Mouse (Mus musculus) CD4-positive, CD25-positive, alpha-beta regulatory T cell, adult 4 months (primary cell): ENCODE data around the gene Ugt1a9. TPM values are rescaled to one million over a fixed set of nuclear protein-coding genes. Genes with fewer than 3 reads are reported as not detected.
"Not testable (repeated sequence)": the region's sequence is repeated elsewhere in the genome, so short reads cannot be mapped to it uniquely, and the experiment has no call there.

Experiments used
- ATAC-seq: one replicate; pipeline ENCODE4 v1.8.0; 2017
- polyA plus RNA-seq, 2 experiments: library from polyadenylated mRNA; unstranded; fragments of 100-300 nt; shearing (Covaris generic); gene quantifications; one replicate each; pipeline ENCODE4 v1.2.1; 2017

The Ugt1a9 gene
- polyA plus RNA-seq, 2 experiments from 2014 or later: not detected

DNA sequence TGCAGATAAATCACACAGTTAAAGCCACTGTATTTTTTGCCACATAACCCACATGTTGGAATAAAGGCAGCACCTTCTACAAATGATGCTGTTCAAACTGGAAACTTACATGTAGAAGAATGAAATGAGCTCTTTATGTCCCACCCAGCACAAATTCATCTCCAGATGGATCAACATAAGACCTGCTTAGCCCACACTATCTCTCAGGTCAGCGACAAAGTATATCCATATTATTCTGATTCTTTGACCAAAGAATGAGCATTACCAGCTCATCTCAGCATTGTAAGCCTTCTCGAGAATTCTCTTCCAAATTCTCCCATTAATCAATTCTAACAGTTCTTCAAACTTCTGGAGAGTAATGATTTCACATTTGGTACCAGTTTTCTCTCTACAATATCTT lies 151.6 kb downstream of the Ugt1a9 start:
- no peak for ATAC-seq

DNA sequence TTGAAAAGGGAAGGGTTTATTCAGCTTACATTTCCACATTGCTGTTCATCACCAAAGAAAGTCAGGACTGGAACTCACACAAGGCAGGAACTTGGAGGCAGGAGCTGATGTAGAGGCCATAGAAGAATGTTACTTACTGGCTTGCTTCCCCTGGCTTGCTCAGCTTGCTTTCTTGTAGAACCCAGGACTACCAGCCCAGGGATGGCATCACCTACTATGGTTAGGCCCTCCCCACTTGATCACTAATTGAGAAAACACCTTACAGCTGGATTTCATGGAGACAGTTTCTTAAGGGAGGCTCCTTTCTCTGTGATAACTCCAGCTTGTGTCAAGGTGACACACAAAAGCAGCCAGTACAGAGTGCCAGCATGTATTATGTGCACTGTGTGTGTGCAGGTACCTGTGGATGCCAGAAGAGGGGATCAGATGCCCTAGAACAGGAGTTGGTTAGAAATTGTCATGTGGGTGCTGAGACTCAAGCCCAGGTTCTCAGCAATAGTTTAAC lies 152.5 kb downstream of the Ugt1a9 start:
- not testable (repeated sequence) for ATAC-seq

DNA sequence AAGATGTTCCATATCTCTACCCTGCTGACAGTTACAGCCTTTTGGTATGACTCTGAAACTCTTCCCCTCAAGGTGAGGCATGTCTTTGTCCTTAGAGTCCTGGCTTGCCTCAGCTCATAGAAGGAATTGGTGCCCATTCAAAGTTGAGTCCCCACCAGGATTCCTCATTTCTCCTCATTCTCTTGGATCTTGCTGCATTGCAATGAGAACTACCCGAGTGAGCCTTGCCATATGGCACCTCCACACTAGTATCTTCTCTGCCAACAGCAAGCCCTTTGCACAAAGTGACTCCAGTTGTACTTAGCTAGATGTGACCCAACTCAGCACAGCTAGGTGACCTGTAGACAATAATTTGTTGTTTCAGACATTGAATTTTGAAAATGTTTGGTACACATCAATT lies 153.0 kb downstream of the Ugt1a9 start:
- no peak for ATAC-seq

DNA sequence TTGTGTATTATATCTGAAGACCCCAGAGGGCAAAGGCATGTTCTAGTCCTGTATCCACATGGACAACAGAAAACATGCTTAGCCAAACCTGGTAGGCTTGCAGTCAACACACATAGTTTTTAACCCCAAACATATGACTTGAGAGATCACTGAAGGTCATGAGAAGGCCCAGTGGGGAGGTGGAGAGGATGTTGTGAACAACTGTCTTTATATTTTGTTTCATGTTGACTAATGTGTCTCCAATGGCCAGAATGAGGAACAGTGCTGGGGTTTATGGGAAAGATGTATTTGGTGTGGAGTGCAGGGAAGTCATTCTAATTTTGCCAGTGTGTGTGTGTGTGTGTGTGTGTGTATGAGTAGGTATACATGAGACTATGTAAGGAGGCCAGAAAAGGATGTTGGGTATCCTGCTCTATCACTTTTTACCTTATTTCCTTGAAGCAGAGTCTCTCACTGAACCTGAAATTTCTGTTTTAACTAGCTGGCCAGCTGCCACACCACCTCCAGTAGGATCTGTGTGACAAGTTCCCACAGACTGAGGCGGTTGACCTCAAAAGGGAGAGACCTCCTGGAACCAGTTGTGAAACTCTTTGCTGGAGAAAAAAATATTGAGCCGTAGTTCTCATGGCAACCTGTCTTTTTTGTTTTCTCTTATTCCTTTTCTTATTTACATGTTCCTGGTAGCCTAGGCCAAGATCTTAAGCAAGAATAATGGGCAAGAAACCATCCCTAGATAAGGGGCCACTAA lies 153.6 kb downstream of the Ugt1a9 start:
- ATAC-seq: no peak

DNA sequence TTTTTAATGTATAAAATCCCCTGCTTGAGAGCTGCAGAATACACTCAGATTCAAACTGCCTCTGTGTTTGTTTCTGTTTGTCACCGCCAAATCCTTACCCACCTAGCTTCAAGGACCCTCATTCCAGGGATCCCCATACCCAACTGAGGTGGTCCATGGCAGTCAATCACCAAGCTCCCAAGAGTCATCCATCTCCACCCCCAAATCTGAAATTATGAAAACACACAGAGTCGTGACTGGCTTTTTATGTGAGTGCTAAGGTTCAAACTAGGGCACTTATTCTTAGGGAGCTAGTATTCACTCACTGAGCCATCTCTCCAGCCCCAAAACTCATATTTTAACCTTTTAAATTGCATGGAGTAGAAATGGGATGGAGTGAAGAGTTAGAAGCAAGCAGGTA lies 154.7 kb downstream of the Ugt1a9 start:
- ATAC-seq: not testable (repeated sequence)

DNA sequence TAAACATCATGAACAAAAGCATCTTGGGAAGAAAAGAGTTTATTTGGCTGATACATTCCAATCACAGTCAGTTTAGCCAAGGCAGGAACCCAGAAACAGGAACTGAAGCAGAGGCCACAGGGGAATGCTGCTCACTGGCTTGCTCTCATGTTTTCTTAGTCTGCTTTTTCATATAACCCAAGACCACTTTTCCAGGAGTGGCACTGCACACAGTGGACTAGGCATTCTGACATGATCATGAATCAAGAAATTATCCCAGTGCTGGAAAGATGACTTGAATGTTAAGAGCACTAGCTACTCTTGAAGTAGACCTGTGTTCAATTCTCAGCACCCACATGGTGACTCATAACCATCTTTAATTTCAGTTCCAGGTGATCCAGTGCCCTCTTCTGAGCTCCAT lies 155.1 kb downstream of the Ugt1a9 start:
- ATAC-seq: no peak

DNA sequence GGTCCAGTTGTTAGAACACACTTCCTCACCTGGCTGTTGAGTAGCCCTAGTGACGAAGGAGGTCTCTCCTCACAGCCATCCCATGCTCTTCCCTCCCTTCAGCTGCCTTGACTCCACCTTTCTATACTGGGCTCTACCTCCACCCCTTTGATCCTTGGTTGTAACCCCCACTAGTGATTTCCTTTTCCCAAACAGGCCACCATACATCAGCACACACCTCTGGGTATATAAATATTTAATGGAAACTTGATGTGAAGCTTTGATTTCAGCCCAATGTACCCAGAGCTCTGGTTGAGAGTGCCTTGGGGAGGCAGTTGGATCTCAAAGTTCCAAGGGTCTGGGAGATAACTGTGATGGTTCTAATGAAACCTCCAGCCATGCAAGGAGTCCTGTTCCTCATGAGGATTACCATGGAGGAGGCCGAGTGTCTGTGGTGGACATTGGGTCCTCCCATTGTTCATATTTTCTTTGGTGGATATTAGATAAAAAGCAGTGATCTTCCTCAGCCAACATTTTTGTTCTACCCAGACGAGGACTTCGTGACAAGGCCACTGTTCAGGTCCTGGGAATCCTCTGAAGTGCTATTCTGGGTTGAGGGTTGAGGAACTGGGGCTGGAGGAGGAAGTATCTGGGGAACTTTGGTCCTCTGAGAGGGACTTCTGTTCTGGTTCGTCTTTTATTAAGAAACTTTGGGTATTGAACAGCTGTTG lies 156.2 kb downstream of the Ugt1a9 start, which contains the start of gene Mroh2a:
Gene Mroh2a (plus strand): TSS at position 317 of the 710 bp plus-strand sequence.
- no peak for ATAC-seq

DNA sequence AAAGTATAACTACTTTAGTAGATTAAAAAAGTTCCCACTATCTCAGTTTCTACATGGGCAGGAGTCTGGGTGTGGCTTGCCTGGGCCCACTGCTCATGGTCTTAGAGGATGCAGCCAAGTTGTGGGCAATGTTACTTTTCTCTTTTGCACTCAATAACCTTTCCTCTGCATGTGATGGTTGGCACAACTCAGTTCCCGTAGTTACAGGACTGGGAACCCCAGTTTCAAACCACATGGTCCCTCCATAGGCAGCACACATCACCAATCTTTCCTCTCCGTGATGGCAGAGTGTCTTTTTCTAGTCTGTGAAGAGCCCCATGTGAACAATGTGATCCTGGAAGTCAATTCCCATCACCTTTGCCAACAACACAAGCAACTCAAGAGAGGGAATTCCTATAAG lies 156.9 kb downstream of the Ugt1a9 start:
- no peak for ATAC-seq

DNA sequence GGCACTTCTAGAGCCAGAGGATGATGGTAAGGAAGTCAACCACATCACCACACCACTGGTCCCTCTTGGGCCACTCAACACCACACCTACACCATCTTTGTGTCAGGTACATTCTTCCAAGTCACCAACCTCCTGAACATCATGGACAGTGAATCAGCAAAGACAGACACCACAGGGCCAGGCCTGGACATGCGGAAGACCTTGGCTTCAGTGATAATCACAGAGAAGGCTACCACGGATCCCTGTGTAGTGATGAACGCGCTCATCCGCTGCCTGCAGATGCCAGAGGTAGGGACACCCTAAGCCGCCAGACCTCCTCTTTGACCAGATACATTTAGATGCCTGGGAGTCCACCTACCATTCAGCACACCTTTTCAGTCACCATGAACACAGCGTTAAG lies 157.5 kb downstream of the Ugt1a9 start:
- no peak for ATAC-seq

DNA sequence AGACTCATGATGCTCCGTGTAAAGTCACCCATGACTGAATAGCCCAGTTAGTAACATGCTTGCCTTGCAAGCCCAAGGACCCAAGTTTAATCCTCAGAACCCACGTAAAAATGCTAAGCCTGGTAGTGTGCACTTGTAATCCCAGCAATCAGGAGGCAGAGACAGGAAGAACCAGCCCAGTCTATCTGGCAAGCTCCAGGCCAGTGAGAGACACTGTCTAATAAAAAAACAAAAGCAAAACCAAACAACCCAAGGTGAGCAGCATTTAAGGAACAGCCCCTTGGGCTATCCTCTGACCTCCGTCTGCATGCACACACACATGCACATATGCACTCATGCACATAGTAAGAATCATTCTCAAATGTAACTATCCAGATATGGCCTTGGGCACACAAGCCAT lies 159.0 kb downstream of the Ugt1a9 start:
- no peak for ATAC-seq

DNA sequence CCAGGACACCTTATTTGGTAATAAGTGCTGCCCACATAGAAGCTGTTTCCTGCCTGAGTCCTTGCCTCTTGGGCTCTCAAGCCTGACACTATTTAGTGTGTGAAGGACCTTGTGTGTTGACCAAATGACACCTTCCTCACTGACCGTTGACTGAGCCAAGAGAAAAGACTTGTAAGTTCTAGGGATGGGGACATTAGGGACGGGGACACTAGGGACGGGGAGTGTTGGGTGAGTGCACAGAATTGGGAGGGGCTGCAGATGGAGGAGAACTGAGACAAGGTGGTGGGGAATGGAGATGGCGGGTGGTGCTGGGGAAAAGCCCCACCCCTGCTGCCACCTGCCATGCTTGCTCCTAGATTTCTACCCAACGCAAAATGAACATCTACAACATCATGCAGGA lies 159.4 kb downstream of the Ugt1a9 start:
- no peak for ATAC-seq

DNA sequence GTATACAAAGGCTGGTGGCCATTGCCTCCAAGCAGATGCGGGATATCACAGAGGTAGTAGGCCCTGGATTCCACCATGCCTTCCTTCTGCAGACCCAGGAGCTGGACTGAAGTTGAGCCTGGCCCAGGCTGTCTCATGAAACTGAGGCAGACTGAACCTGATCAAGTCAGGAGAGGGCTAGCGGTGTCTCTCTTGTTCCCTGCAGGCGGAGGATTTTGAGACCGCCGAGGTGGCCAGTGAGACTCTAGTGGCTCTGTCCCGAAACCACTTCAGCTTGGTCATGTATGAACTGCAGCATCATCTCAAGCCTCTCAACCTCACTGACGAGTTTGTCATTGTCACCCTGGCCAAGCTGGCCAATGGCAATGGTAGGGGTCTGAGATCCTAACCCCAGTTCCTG lies 159.8 kb downstream of the Ugt1a9 start:
- ATAC-seq: no peak

DNA sequence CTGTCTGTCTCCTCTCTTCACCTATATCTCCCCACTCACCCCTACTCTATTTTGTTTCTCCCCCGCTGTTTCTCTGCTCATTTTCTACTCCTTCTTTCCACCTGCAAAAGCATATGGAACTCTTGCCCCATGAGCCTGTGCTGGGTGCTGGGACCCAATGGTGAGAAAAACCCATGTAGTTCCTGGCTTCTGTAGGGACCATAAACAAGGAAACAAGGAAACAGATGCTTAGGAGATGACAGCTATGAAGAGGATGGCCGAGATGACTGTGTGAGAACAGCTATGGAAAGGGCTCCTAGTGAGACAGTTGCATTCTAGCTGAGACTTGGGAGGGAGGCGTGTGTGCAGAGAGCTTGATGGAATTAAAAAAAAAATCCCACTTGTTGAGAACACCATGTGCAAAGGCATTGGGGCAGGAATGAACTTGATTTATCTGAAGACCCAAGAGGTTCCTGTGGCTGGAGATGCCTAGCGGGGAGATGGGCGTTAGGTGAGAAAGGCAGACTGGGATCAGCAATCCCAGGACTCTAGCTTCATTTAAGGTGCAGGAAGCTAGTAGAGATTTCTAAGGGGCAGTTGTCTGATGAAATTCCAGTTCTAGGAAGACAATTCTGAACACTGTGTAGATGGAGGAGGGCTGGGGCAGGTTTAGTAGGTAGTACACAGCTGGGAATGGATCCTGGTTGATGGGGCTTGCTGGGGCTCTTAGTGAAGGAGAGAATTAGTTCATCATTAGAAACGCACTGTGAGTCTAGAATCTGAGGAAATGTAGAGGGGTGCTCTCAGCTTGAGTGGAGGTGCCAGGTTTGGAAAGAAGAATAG lies 160.6 kb downstream of the Ugt1a9 start:
- no peak for ATAC-seq

DNA sequence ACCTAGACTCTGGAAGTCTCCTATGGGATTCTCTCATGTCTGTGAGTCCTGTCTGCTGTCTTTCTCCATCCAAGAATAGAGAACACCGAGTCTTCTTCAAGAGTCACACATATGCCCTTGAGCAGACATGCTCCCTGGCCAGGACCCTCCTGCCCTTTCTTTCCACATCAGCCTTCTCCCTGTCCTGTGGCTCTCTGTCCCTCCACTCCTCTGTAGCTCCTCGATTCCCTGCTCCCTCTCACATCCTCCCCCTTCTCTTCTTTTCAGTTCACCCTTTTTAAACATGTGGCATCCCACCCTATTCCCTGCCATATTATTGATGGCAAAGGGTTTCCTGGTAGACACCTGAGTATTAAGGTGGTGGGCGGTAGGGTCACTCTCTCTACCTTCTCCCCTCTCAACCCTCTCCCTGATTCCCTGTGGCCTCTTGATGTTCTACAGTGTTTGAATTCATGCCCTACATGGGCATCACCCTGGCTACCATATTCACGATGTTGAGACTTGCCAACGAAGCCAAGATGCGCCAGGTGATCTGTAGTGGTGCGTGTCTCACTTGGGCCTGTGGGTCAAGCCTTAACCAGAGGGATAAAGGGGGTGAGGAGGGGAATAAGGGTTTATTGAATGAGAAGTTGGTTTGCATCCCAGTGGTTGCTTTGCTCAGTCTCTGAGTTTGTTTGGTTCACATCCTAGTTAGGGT lies 161.4 kb downstream of the Ugt1a9 start:
- no peak for ATAC-seq

DNA sequence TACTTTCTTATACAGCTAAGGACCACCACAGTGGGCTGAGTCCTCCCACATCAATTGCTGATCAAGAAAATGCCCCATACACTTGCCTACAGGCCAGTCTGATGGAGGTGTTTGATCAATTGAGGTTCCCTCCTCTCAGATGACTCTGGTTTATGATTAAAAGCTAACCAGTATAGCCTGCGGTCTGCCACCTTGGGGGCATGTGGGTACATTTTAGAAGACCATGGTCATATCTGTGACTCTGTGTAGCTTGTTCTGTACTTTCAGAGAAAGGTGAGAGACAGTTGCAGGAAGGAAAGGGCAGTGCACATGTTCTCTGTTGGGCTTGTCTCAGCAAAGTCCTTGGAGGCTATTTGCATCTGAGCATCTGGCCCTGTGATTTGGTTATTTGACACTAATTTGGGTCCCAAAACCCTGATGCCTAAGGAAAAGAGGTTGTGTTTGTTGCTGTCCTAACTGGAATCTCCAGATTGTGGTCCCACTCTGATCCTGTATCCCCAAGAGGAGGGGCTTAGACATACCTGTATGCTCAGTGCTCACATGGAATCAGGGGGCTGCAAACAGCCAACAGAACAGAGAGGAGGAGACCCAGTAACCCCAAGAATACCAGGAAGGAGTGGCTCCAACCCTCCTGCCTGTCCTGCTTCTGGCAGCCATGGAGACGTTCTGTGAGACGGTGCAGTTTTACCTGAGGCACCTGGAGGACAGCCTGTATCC lies 162.2 kb downstream of the Ugt1a9 start:
- ATAC-seq: no peak

DNA sequence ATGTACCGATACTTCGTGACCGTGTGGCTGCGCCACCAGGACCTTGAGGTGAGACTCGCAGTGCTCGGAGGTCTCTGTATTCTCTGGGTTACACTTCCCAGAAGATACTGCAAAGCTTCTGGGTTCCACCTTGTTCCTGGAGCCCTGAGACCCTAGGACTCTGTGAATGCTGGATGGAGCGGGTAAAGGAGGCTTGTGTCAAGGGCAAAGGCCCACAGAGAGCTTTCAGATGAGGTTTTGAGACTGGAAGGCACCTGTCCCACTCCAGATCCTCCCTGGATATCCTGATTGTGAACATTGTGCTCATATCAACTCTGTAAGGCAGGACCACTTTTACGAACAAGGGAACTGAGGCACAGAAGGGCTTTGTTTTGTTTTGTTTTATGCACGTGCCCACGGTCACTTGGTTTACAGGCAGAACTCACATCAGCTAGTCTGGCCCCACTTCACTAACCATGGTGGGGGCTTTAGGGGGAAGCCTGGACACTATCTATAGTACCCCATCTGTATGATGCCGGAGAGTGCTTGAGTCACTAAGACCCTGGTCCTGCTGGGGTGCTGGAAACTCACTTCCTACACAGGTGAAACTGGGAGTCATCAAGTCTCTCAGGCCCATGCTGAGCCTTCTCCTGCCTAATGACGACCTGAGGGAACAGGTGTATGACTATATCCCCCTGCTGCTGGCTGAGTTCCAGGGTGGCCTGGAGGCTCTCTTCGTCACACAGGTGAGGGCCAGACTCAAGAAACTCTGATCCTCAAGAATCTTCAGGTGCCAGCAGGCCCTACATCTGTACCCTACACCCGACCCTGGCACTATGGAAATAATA lies 163.0 kb downstream of the Ugt1a9 start:
- ATAC-seq: no peak

DNA sequence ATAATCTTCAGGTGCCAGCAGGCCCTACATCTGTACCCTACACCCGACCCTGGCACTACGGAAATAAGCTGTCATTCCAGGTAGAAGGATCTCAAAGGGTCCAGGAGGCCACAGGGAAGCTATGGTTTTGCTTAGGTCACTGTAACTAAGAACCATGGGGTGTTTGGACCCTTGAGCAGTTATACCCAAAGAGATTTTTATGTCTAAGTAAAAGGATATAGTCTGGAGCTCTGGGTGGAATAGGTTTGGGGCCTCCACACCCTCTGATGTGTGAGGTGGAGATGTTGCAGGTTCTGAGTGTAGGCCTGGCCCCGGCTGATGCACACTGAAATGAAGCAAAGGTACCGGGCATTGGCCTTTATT lies 163.6 kb downstream of the Ugt1a9 start:
- no peak for ATAC-seq

DNA sequence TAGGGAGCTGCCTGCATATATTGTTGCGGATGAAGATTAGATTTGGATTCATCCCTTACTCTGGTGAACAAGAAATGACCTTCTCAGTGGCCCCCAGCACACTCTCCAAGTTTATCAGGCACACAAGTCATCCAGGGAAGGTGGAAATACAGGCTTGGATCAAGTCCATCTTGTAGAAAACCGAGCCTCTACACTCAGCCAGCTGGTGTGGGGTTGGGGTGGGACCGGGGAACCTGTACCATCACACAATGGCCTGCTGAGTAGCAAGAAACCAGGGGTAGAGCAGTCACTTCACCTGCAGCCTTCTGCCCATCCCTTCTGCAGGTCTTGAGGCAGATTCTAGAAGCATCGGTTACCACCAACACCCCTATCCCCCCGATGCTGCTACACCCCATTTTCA lies 164.0 kb downstream of the Ugt1a9 start:
- no peak for ATAC-seq

DNA sequence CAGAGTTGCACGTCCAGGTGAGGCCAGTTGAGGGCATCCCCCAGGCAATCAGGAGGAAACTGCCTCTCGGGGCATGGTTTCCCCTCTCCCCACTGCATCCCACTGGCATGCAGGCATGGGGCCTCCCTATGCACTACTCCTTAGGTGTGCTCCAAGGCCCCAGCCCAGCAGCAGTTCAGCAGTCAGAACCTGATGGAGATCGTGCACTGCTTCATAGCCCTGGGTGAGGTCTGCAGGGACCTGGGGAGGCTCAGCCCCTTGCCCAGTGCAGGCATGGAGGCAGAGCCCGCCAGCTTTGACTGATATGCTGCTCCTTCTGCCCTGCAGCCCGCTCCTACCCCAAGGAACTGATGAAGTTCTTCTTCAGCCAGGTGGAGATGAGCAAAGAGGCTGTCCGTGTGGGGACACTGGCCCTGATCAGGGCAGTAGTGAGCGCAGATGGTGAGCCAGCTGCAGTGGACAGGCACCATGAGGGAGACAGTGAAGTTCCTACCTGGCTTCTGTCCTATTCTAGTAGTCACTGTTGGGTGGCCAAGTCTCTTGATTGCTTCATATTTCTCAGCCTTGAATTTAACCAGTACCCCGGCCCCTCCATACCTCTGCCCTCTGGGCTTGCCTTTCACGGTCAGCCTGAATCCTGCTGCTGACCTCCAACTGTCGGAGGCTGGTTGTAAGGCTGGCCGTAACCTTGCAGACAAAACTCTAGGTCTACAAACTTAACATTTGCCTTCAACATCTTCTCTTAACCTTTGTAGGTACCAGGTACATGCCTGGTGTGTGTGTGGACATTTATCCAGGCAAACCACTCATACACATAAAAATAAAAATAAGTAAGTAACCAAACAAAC lies 164.7 kb downstream of the Ugt1a9 start:
- no peak for ATAC-seq

DNA sequence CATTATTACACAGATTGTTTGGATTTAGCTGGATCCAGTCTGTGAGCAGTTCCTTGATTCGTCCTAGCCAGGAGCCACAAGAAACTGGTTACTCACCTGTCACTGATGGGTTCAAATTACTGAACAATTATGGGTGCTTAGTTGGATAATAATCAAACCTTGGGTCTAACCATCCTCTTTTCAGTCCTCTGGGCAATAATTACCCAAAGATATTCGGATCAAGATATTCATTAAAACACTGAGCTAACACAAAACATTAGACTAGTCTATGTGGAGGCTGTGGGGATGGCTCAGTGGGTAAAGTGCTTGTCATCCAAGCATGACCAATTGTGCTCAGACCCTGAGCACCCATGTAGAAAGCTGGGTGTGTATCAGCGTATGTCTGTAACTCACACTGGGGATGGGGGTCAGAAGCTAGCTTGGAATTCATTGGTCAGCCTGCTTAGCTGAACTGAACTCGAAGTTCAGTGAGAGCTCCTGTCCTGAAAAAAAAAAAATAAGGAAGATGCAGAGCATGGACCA lies 165.4 kb downstream of the Ugt1a9 start:
- no peak for ATAC-seq
